Mouse (Mus musculus) liver, postnatal 0 days (tissue): ENCODE data around the gene Bloc1s1.

Source experiments
- CTCF ChIP-seq: sonication (generic); IDR thresholded peaks from 2 replicates; pipeline ENCODE4 v1.5.1; 2016; ENCODE audit warnings: antibody characterized with exemption, low read depth
- EP300 ChIP-seq: IDR thresholded peaks from 2 replicates; pipeline ENCODE4 v1.6.1; 2016; ENCODE audit warnings: antibody characterized with exemption, low read depth, mild to moderate bottlenecking

- TF ChIP-seq CTCF (no peak), EP300 (no peak)
Measured at GRCm38 (mm10) chr10:128960590-128961584, 37.1 kb upstream of the Bloc1s1 start, which contains the start of gene Mettl7b.
